Mouse (Mus musculus) midbrain, embryonic 11.5 days (tissue): ENCODE measurements around the gene St3gal6. TPM values are rescaled to one million over a fixed set of nuclear protein-coding genes. Genes with fewer than 3 reads are reported as not detected.
"Not testable (repeated sequence)": the region's sequence is repeated elsewhere in the genome, so short reads cannot be mapped to it uniquely, and the experiment has no call there.

Experiments used
- ATAC-seq: fragments of 200-750 bp; cut with Nextera tagmentation; 2 replicates; pipeline ENCODE4 v1.8.0; 2017; ENCODE audit warnings: moderate TSS enrichment, moderate library complexity; ENCODE audit not compliant: low FRiP score
- DNase-seq: peaks from one replicate; pipeline ENCODE4 v3.0.0; 2015; ENCODE audit warnings: low spot score; ENCODE audit errors: missing footprints
- H3K27ac ChIP-seq: fragments of 300-500 bp; sonication (generic); 2 replicates; pipeline ENCODE4 v1.5.1; 2014; ENCODE audit warnings: low read depth, low read length
- H3K27me3 ChIP-seq: fragments of 300-500 bp; sonication (generic); 2 replicates; pipeline ENCODE4 v1.6.1; 2014; ENCODE audit warnings: mild to moderate bottlenecking, low read length, moderate library complexity, mixed read lengths; ENCODE audit not compliant: control insufficient read depth, insufficient read depth
- H3K36me3 ChIP-seq: fragments of 300-500 bp; sonication (generic); 2 replicates; pipeline ENCODE4 v1.6.1; 2014; ENCODE audit warnings: mild to moderate bottlenecking, low read length, moderate library complexity, mixed read lengths; ENCODE audit not compliant: control insufficient read depth, insufficient read depth
- H3K4me1 ChIP-seq: fragments of 300-500 bp; sonication (generic); 2 replicates; pipeline ENCODE4 v1.6.1; 2014; ENCODE audit warnings: low read length; ENCODE audit not compliant: control insufficient read depth, insufficient read depth
- H3K4me2 ChIP-seq: fragments of 300-500 bp; sonication (generic); 2 replicates; pipeline ENCODE4 v1.6.1; 2014; ENCODE audit warnings: mild to moderate bottlenecking, moderate library complexity
- H3K4me3 ChIP-seq: fragments of 300-500 bp; sonication (generic); 2 replicates; pipeline ENCODE4 v1.5.1; 2014; ENCODE audit warnings: low read depth, low read length
- H3K9ac ChIP-seq: fragments of 300-500 bp; sonication (generic); 2 replicates; pipeline ENCODE4 v1.6.1; 2014; ENCODE audit warnings: low read length
- H3K9me3 ChIP-seq: fragments of 300-500 bp; sonication (generic); 2 replicates; pipeline ENCODE4 v1.6.1; 2016; ENCODE audit warnings: low read length; ENCODE audit not compliant: control insufficient read depth
- WGBS: fragments of 180-500 bp; shearing (Covaris S2); extraction: QIAGEN DNeasy Blood & Tissue Kit; methylation state at CpG from one replicate; pipeline ENCODE4 v1.1.7; 2014; 5-methylcytosine and 5-hydroxymethylcytosine counted together
- polyA plus RNA-seq: library from polyadenylated mRNA; unstranded; fragments of >200 nt; fragmentation: Nextera tagmentation; extraction: Ambion mirVana; gene quantifications from 2 replicates; pipeline ENCODE4 v1.2.1, GENCODE M21; 2014

The St3gal6 gene
- polyA plus RNA-seq, 1 experiment from 2014 or later = 11.8 TPM

DNA sequence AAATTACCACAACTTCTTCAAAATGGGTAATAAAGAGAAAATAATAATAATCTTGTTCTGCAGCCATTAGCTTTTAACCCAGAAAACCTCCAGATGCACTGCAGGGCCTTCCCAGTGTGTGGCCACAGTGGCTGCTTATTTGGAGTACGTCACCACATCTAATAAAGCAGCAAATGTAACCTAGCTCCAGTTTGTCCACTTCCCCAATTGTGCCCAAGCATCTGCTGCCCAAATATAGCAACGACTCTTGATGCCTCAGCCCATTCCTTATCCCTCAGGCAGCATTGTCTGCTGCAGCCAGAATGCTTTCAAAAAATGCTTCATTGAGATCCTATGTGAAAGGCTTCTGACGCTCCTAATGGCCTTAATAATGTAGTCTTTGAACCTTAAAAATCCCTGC is 49.2 kb downstream of the St3gal6 start:
- DNase-seq (no peak), ATAC-seq (no peak)
- Histone ChIP-seq H3K27ac (no peak overlapping the region), H3K27me3 (no peaks in the 10 kb centered on the region), H3K4me3 (no peak overlapping the region), H3K36me3 (no peaks in the 10 kb centered on the region), H3K9me3 (no peaks in the 10 kb centered on the region), H3K9ac (no peak overlapping the region), H3K4me2 (no peak overlapping the region), H3K4me1 (no peaks in the 10 kb centered on the region)
- WGBS = 53% methylated on average over 3 of the region's 3 CpGs

DNA sequence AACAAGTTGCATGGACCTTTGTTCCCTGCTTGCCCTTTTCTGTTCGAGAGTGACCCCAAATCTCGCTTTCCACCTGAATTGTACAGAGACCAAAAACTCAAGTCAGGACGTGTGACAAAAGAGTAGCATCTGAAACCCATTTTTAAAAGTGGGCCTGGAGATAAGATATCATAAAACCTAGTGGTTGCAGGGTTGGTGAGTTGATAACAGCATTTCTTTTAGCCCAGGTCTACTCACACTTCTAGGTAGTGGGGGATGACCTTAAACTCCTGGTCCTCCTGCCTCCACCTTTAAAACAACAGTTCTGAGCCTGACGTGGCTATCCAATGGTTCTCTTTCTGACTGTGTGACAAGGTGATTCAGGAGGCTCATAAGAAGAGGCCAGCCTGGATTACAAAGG is 53.2 kb downstream of the St3gal6 start:
- no peaks in the 10 kb centered on the region for H3K27me3 ChIP-seq
- H3K9me3 ChIP-seq = no peaks in the 10 kb centered on the region
- H3K4me2 ChIP-seq = no peak overlapping the region
- no peak overlapping the region for H3K9ac ChIP-seq
- 87% methylated on average over 4 of the region's 4 CpGs for WGBS
- no peaks in the 10 kb centered on the region for H3K36me3 ChIP-seq
- ATAC-seq (no peak), DNase-seq (no peak)
- H3K4me3 ChIP-seq = no peak overlapping the region
- no peak overlapping the region for H3K27ac ChIP-seq
- no peaks in the 10 kb centered on the region for H3K4me1 ChIP-seq

DNA sequence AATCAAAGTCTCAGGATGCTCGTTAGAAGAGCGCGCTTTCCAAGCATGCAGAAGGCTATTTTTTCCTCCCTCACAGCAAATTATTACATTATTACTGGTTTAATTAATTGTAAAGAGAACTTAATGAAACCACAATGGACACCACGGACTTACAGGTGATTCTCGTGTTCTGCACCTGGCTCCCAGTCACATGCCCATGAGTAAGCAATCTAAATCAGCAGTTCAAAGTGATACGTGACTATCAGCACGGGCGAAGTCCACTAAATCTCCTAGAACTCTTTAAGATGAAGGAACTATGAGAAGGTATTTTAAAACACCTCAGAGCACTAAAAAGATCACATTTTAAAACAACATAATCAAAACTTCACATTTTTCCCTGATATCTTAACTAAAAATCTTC is 54.0 kb downstream of the St3gal6 start:
- no peaks in the 10 kb centered on the region for H3K27me3 ChIP-seq
- no peaks in the 10 kb centered on the region for H3K4me1 ChIP-seq
- no peaks in the 10 kb centered on the region for H3K36me3 ChIP-seq
- no peak overlapping the region for H3K4me2 ChIP-seq
- ATAC-seq (no peak), DNase-seq (no peak)
- H3K9ac ChIP-seq = no peak overlapping the region
- no peaks in the 10 kb centered on the region for H3K9me3 ChIP-seq
- no peak overlapping the region for H3K4me3 ChIP-seq
- H3K27ac ChIP-seq = no peak overlapping the region
- 91% methylated on average over 8 of the region's 8 CpGs for WGBS

DNA sequence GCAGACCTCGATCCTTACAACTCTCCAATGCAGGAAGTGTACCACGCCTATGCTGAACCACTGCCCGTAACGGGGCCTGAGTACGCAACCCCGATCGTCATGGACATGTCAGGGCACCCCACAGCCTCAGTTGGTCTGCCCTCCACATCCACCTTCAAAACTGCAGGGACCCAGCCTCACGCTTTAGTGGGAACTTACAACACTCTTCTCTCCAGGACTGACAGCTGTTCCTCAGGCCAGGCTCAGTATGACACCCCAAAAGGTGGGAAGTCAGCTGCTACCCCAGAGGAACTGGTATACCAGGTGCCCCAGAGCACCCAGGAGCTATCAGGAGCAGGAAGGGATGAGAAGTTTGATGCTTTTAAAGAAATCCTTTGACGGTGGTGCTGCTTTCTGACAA is 58.6 kb downstream of the St3gal6 start:
- ATAC-seq (no peak), DNase-seq (no peak)
- Histone ChIP-seq H3K36me3 (0 out of 2 replicates have a peak, but pooled peaks cover 2% of the 10 kb centered on the region), H3K4me1 (no peaks in the 10 kb centered on the region), H3K27me3 (no peaks in the 10 kb centered on the region), H3K4me3 (no peak overlapping the region), H3K9me3 (no peaks in the 10 kb centered on the region), H3K4me2 (no peak overlapping the region), H3K9ac (no peak overlapping the region), H3K27ac (no peak overlapping the region)
- WGBS = 95% methylated on average over 9 of the region's 9 CpGs

DNA sequence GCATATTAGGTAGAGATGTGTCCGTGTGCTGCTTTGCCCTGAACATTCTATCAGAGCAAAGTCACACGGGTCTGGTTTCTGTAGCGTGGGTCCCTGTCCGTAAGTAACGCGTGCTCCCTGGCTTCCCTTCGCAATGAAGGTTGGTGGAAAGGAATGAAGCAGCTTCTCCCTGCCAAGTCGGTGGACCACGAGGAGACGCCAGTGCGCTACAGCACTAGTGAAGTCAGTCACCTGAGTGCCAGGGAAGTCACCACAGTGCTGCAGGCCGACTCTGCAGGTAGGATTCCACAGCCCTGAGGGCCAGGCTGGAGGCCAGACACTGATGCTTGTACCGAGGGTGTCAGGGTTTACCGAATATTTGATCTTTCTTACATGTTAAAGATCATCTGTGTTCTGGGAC is 60.0 kb downstream of the St3gal6 start:
- ATAC-seq = no peak
- WGBS = 94% methylated on average over 14 of the region's 14 CpGs

DNA sequence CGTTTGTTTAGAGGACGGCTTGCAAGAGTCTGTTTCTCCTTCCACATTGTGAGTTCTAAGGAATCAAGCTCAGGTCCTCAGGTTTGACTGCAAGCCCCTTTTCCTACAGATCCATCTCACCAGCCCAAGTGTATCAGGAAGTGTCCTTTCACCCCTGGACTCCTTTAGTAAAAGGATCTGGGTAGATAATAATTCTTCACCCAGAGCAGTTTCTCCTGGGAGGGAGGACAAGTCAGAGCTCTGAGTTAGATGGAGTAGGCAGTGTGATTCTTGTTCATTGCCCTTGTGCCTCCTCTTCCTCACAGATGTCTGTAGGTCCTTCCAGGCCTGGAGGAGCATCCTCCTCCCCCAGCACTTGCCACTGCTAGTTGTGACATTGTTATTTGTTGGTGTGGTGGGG is 61.5 kb downstream of the St3gal6 start:
- 96% methylated on average over 2 of the region's 2 CpGs for WGBS

More for the DNA sequence above, 60.0 kb downstream of the St3gal6 start:
- Histone ChIP-seq H3K4me2 (no peak overlapping the region), H3K4me3 (no peak overlapping the region), H3K9me3 (no peaks in the 10 kb centered on the region), H3K27me3 (no peaks in the 10 kb centered on the region), H3K27ac (no peak overlapping the region), H3K36me3 (0 out of 2 replicates have a peak, but pooled peaks cover 3% of the 10 kb centered on the region), H3K4me1 (no peaks in the 10 kb centered on the region), H3K9ac (no peak overlapping the region)
- DNase-seq = no peak

DNA sequence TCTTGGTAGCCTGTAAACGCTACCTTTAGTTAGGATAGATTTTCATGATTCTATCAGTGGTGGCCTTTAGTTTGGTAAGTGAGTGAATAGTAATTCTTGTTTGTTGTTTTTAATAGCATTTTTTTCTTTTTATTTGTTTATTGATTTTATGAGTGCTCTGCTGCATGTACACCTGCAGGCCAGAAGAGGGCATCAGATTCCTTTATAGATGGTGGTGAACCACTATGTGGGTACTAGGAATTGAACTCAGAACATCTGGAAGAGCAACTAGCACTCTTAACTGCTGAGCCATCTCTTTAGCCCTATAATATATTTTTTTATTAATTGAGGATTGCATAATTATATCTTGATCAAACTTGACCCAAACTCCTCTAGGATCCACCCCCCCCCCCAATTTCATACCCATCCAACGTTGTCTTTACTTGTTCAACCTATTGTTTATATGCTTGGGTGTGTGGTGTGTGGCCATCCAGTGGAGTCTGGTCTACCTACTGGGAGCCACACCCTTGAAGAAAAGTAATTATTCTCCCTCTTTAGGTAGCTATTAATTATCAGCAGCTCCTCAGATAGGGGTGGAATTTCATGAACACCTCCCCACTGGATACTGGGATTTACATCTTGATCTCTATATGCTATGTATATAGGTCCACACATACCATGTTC is 62.1 kb downstream of the St3gal6 start:
- Histone ChIP-seq H3K27ac (no peak overlapping the region), H3K4me2 (no peak overlapping the region), H3K4me3 (no peak overlapping the region), H3K4me1 (no peaks in the 10 kb centered on the region), H3K36me3 (0 out of 2 replicates have a peak, but pooled peaks cover 3% of the 10 kb centered on the region), H3K27me3 (no peaks in the 10 kb centered on the region), H3K9me3 (no peaks in the 10 kb centered on the region), H3K9ac (no peak overlapping the region)
- DNase-seq = no peak
- WGBS = 94% methylated on average over 2 of the region's 2 CpGs
- peak; percentile 33; the same call in 1 of the 2 replicates for ATAC-seq

More for the DNA sequence above, 61.5 kb downstream of the St3gal6 start:
- H3K4me3 ChIP-seq = no peak overlapping the region
- ATAC-seq (no peak), DNase-seq (no peak)
- H3K27ac ChIP-seq = no peak overlapping the region
- H3K9me3 ChIP-seq = no peaks in the 10 kb centered on the region
- no peak overlapping the region for H3K4me2 ChIP-seq
- H3K4me1 ChIP-seq = no peaks in the 10 kb centered on the region
- no peak overlapping the region for H3K9ac ChIP-seq
- no peaks in the 10 kb centered on the region for H3K27me3 ChIP-seq
- 0 out of 2 replicates have a peak, but pooled peaks cover 3% of the 10 kb centered on the region for H3K36me3 ChIP-seq

DNA sequence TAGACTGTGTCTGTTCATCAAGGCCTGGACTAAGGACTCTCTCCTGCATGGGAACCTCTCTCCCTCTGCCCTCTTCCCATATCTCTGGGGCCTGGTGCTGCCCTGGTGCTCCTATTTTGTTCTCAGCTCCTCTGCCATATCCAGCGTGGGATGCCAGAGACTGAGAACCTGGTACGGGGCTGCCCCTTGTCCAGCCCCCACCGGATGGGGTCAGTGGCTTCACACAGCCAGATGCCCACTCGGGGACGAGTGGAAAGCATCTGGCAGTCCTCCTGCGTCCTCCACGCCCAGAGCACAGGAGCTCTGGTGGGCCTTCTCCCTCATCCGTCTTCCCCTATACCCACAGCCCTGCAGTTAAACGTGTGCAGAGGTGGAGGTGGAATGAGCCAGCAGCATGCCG is 63.7 kb downstream of the St3gal6 start:
- Histone ChIP-seq H3K4me3 (no peak overlapping the region), H3K36me3 (0 out of 2 replicates have a peak, but pooled peaks cover 3% of the 10 kb centered on the region), H3K27me3 (no peaks in the 10 kb centered on the region), H3K9me3 (no peaks in the 10 kb centered on the region), H3K4me1 (no peaks in the 10 kb centered on the region), H3K4me2 (no peak overlapping the region), H3K9ac (no peak overlapping the region), H3K27ac (no peak overlapping the region)
- WGBS = 92% methylated on average over 10 of the region's 10 CpGs
- ATAC-seq = peak; percentile 14; the same call in 1 of the 2 replicates
- DNase-seq = no peak

DNA sequence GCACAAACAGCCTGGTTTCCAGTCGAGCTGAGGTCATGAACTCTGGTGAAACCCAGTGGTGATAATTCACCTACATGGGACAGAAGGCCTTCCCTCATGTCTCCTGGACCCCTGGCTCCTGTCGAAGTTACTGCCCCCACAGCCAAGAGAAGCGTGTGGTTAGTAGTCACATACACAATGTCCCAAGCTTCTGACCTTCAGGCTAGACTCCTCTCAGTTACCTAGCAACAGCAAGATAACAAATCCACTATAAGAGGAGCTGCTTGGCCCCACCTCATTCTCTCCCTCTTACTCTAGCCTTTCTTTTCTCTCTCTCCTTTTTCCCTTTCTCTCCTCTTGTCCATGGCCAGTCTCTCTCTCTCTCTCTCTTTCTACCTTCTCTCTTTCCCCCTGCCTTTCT is 64.1 kb downstream of the St3gal6 start:
- not testable (repeated sequence) for H3K9ac ChIP-seq, H3K4me2 ChIP-seq, H3K27ac ChIP-seq, H3K4me1 ChIP-seq, DNase-seq, ATAC-seq, H3K9me3 ChIP-seq, H3K36me3 ChIP-seq, H3K27me3 ChIP-seq, H3K4me3 ChIP-seq
- WGBS = 51% methylated on average over 3 of the region's 3 CpGs
